17 mouse cellular contexts compared by ENCODE assay signal in genomic region chr15:12223393-12223792, GRCm38 (mm10).
"Had no signal": no experiment of that assay in that cellular context is flagged by ENCODE, and none has a peak within 500 bp of the region (broad histone marks: within the 10 kb centered on the region; RNA-seq: fewer than 3 reads in every experiment).

No protein-coding gene starts in this region.

- H3K9me3 ChIP-seq: liver, embryonic 12.5 days; neural tube, embryonic 13.5 days; neural tube, embryonic 15.5 days had no signal

- DNase-seq: lung, adult 18-20 months; lung, embryonic 14.5 days; lung, postnatal 10 days; lung, postnatal 4 days; retina, postnatal 1 day; right cerebral cortex, adult 18-20 months; right cerebral cortex, postnatal 25 days; right cerebral cortex, postnatal 4 days; spleen, adult 18-20 months; thymus, adult 18-20 months; thymus, postnatal 14 days; thymus, postnatal 36 days had no signal

- ATAC-seq: liver, embryonic 12.5 days had no signal

- H3K27ac ChIP-seq: liver, embryonic 12.5 days; liver, embryonic 14.5 days had no signal

- H3K27me3 ChIP-seq: liver, embryonic 12.5 days; neural tube, embryonic 13.5 days; neural tube, embryonic 15.5 days had no signal

- H3K9ac ChIP-seq: liver, embryonic 12.5 days; liver, embryonic 14.5 days; lung, embryonic 14.5 days; neural tube, embryonic 13.5 days; neural tube, embryonic 15.5 days had no signal

- H3K4me2 ChIP-seq: liver, embryonic 12.5 days; lung, embryonic 14.5 days; neural tube, embryonic 13.5 days; neural tube, embryonic 15.5 days had no signal

- H3K4me3 ChIP-seq: liver, embryonic 12.5 days; myocyte; neural tube, embryonic 13.5 days; neural tube, embryonic 15.5 days had no signal

- H3K36me3 ChIP-seq: liver, embryonic 12.5 days; neural tube, embryonic 13.5 days; neural tube, embryonic 15.5 days had no signal
